Mouse (Mus musculus): ENCODE measurements at regions not wholly inside any gene's neighbourhood (a gene's known extent, or its start where the extent isn't known, plus 50 kb on each side); places are given as distances from the start of the nearest gene placed in this dataset.

DNA sequence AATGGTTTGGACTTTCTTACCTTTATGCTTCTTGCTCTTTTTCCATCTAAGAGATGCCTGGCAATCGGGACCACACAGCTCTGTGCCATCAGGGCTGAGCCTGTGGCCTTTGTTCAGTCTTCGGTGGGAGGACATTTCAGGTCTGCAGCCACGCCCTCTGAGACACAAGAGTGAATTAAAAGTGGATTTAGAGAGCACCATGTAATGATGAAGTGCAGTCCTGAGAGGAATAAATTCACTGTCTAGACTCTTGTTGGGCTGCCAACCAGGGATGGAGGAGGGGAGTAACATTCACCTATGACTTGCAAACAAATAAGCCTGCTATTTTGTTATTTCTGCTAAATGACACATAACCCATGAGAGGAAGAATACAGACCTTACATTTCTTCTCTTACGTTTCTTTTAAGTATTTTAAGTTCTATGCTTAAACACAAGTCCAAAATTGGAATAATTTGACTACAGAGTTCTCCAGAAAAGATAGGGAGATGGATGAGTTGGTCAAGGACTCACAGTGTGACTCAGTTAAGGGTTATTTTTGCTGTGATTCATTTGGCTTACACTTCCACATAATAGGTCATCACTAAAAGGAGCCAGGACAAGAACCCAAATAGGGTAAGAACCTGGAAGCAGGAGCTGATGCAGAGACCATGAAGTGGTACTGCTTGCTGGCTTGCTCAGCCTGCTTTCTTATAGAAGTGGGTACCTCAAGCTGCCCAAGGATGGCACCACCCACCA, 484.3 kb downstream of the Nuf2 start:
- H3K27me3 ChIP-seq (ENCODE audit: control insufficient read depth, insufficient read depth, low read length), result no peaks in the 10 kb centered on the region
- 57% methylated on average over 4 of the region's 4 CpGs for WGBS
- ATAC-seq (ENCODE audit: low FRiP score, low TSS enrichment) (no peak), DNase-seq (no peak)
- H3K4me2 ChIP-seq (ENCODE audit: low read length), result no peak overlapping the region
- no peaks in the 10 kb centered on the region for H3K9me3 ChIP-seq (ENCODE audit: control insufficient read depth, low read length)
- no peak overlapping the region for H3K4me3 ChIP-seq (replicated peaks; ENCODE audit: low read depth, low read length)
- H3K36me3 ChIP-seq (ENCODE audit: control insufficient read depth, insufficient read depth, low read length), result no peaks in the 10 kb centered on the region
- H3K4me1 ChIP-seq (ENCODE audit: control insufficient read depth, insufficient read depth, low read length), result peaks cover 7% of the 10 kb centered on the region; the same call in 1 of the 2 replicates
- H3K9ac ChIP-seq (replicated peaks; ENCODE audit: low read length), result no peak overlapping the region
- no peak overlapping the region for H3K27ac ChIP-seq (replicated peaks; ENCODE audit: low read depth, low read length)

DNA sequence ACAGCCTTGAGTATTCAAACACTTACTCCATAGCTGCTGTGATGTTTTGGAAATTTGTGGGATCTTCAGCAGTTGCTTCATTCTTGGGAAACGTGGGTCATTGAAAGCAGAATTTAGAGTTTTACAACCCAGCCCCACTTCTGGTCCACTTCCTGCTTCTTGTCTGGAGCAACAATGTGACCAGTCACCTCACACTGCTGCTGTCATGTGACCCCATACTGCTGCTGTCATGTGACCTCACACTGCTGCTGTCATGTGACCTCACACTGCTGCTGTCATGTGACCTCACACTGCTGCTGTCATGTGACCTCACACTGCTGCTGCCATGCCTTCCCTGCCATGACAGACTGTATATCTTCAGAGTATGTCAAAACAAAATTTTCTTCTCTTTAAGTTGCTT, 497.7 kb downstream of the Nuf2 start:
- H3K27ac ChIP-seq (replicated peaks; ENCODE audit: low read depth, low read length), result no peak overlapping the region
- H3K9me3 ChIP-seq (ENCODE audit: control insufficient read depth, low read length), result no peaks in the 10 kb centered on the region
- no peak overlapping the region for H3K9ac ChIP-seq (replicated peaks; ENCODE audit: low read length)
- H3K36me3 ChIP-seq (ENCODE audit: control insufficient read depth, insufficient read depth, low read length), result no peaks in the 10 kb centered on the region
- H3K4me2 ChIP-seq (ENCODE audit: low read length), result no peak overlapping the region
- H3K4me1 ChIP-seq (ENCODE audit: control insufficient read depth, insufficient read depth, low read length), result no peaks in the 10 kb centered on the region
- ATAC-seq (ENCODE audit: low FRiP score, low TSS enrichment) (no peak), DNase-seq (no peak)
- WGBS, result 87% methylated on average over 1 of the region's 1 CpGs
- H3K27me3 ChIP-seq (ENCODE audit: control insufficient read depth, insufficient read depth, low read length), result no peaks in the 10 kb centered on the region
- no peak overlapping the region for H3K4me3 ChIP-seq (replicated peaks; ENCODE audit: low read depth, low read length)

DNA sequence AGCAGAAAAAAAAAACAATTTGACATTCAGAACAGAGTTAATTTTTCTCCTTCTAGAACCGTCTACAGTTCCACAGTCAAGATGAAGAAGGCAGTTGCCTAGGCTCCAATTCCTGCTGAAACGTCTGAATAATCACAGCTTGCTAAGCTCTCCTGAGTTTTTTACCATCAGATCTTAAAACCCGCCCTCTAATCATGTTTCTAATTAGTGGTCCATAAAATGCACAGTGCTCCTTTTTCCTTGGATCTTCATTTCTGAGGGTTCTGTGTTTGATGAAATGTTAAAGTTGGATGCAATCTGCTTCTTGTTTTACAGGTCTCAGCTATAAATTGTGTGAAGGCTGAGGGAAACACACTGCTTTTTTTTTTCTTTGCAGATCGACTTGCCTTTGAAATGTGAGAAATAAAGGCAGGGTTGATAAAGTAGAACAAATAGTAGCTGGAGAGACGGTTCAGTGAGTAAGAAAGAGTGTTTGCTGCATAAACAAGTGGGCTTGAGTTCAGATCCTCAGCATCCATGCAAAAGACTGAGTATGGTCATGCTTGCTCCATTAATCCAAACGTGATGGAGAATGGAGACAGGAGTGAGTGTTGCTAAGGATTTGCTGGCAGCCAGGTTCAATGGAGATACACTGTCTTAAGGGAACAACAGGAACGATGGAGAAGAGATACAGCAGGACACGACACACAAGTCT, 499.3 kb downstream of the Nuf2 start:
- Histone ChIP-seq H3K36me3 (ENCODE audit: control insufficient read depth, insufficient read depth, low read length) (no peaks in the 10 kb centered on the region), H3K9me3 (ENCODE audit: control insufficient read depth, low read length) (no peaks in the 10 kb centered on the region), H3K4me2 (ENCODE audit: low read length) (no peak overlapping the region), H3K27ac (replicated peaks; ENCODE audit: low read depth, low read length) (no peak overlapping the region), H3K4me1 (ENCODE audit: control insufficient read depth, insufficient read depth, low read length) (no peaks in the 10 kb centered on the region), H3K4me3 (replicated peaks; ENCODE audit: low read depth, low read length) (no peak overlapping the region), H3K27me3 (ENCODE audit: control insufficient read depth, insufficient read depth, low read length) (no peaks in the 10 kb centered on the region), H3K9ac (replicated peaks; ENCODE audit: low read length) (no peak overlapping the region)
- WGBS, result 62% methylated on average over 8 of the region's 8 CpGs
- ATAC-seq (ENCODE audit: low FRiP score, low TSS enrichment) (no peak), DNase-seq (no peak)

DNA sequence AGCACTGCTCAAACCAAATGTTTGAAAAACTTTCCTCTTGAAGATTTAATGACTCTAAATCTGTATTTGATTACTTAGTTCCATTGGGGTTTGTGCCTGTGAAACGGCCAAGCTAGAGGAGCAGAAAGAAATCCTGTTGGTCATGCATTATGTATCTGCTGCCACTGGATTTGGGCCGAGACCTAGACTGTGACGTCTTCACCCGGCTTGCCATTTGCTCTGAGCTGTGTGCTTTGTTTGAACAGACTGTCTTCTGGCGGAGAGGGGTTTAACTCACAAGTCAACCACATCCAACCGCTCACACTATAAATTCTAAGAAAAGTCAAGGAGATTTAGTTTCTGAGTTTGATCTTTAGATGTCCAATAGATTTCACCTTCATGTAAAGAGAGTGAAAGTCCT, 503.6 kb downstream of the Nuf2 start:
- Histone ChIP-seq H3K4me2 (ENCODE audit: low read length) (no peak overlapping the region), H3K4me3 (replicated peaks; ENCODE audit: low read depth, low read length) (no peak overlapping the region), H3K9me3 (ENCODE audit: control insufficient read depth, low read length) (no peaks in the 10 kb centered on the region), H3K36me3 (ENCODE audit: control insufficient read depth, insufficient read depth, low read length) (no peaks in the 10 kb centered on the region), H3K27ac (replicated peaks; ENCODE audit: low read depth, low read length) (no peak overlapping the region), H3K4me1 (ENCODE audit: control insufficient read depth, insufficient read depth, low read length) (no peaks in the 10 kb centered on the region), H3K9ac (replicated peaks; ENCODE audit: low read length) (no peak overlapping the region), H3K27me3 (ENCODE audit: control insufficient read depth, insufficient read depth, low read length) (no peaks in the 10 kb centered on the region)
- WGBS, result 20% methylated on average over 6 of the region's 6 CpGs
- DNase-seq (peak; percentile 48), ATAC-seq (ENCODE audit: low FRiP score, low TSS enrichment) (no peak)

DNA sequence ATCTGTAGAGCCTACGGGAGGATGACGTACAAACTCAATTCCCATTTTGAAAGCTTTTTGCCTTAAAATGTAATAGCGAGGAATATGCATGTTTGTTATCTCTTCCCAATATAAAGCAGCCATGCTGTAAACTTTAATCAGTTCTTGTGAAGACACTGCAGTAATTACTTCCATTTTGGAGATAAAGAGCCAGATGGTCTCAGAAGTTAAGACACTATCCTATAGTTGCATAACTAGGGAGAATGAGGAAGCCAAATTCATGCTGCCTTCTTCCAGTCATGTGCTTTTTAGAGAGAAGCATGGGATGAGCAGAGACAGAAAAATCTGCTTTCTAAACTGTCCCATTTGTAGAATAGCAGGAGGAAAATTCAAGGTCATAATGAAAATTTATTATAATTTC, 504.0 kb downstream of the Nuf2 start:
- Histone ChIP-seq H3K27ac (replicated peaks; ENCODE audit: low read depth, low read length) (no peak overlapping the region), H3K4me3 (replicated peaks; ENCODE audit: low read depth, low read length) (no peak overlapping the region), H3K4me1 (ENCODE audit: control insufficient read depth, insufficient read depth, low read length) (no peaks in the 10 kb centered on the region), H3K9me3 (ENCODE audit: control insufficient read depth, low read length) (no peaks in the 10 kb centered on the region), H3K36me3 (ENCODE audit: control insufficient read depth, insufficient read depth, low read length) (no peaks in the 10 kb centered on the region), H3K4me2 (ENCODE audit: low read length) (no peak overlapping the region), H3K27me3 (ENCODE audit: control insufficient read depth, insufficient read depth, low read length) (no peaks in the 10 kb centered on the region), H3K9ac (replicated peaks; ENCODE audit: low read length) (no peak overlapping the region)
- WGBS, result 94% methylated on average over 3 of the region's 3 CpGs
- no peak for ATAC-seq (ENCODE audit: low FRiP score, low TSS enrichment)
- DNase-seq, result no peak

DNA sequence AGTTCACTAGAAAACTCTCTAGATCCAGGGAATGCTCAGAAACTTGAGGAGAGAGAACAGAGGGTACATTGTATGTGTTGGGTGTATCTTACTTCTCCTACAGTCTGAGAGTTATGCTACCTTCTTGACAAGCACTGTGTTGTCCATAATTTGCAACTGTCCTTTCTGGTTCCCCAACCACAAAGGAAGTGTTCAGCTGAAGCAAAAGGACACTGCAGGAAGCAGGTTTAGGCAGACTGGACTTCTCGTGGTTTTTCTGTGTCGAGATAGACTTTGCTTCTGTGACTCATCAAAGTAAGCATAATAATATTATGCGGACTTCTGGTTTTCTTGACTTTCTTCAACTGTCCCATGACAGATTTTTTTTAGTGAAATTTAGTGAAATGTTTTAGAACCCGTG, 506.7 kb downstream of the Nuf2 start:
- H3K4me3 ChIP-seq (replicated peaks; ENCODE audit: low read depth, low read length), result no peak overlapping the region
- H3K27ac ChIP-seq (replicated peaks; ENCODE audit: low read depth, low read length), result no peak overlapping the region
- H3K9ac ChIP-seq (replicated peaks; ENCODE audit: low read length), result no peak overlapping the region
- ATAC-seq (ENCODE audit: low FRiP score, low TSS enrichment) (no peak), DNase-seq (no peak)
- H3K36me3 ChIP-seq (ENCODE audit: control insufficient read depth, insufficient read depth, low read length), result no peaks in the 10 kb centered on the region
- 93% methylated on average over 4 of the region's 4 CpGs for WGBS
- no peaks in the 10 kb centered on the region for H3K27me3 ChIP-seq (ENCODE audit: control insufficient read depth, insufficient read depth, low read length)
- no peak overlapping the region for H3K4me2 ChIP-seq (ENCODE audit: low read length)
- H3K4me1 ChIP-seq (ENCODE audit: control insufficient read depth, insufficient read depth, low read length), result no peaks in the 10 kb centered on the region
- H3K9me3 ChIP-seq (ENCODE audit: control insufficient read depth, low read length), result no peaks in the 10 kb centered on the region

DNA sequence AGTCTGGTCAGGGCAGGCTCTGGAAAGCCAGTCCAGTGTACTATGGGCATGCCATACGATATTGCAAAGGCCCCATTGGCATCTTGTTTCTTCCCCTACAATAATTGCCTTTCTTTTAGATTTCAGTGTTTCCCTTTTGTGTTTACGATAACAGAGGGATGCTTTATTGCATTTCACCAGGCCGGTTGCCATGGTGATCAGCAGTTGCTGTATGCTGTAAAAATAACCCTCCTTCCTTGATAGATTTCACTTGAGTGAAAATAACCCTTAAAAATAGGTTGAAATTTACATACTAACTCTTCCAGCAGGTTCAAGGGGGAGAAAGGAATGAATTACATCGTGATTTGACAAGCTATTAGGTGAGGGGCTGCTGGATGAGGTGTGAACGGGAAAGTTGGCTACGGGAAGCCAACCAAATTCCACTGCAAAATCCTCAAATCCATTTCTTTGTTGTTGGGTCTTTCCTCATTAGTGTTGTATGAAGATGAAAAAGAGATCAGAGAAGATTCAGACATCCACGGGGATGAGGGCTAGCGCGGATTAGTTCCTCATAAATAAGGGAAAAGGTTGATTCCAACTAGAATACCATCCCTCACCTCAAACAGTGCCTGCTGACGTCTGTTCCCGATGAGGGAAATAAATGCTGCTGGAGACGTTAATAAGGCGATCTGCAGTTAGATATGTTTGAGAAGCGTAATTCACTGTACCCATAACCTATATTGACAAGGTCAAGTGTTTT, 539.6 kb downstream of the Nuf2 start:
- DNase-seq (peak; percentile 86), ATAC-seq (ENCODE audit: low FRiP score, low TSS enrichment) (no peak)
- peak overlapping the region; percentile 79 for H3K27ac ChIP-seq (replicated peaks; ENCODE audit: low read depth, low read length)
- H3K9me3 ChIP-seq (ENCODE audit: control insufficient read depth, low read length), result no peaks in the 10 kb centered on the region
- H3K36me3 ChIP-seq (ENCODE audit: control insufficient read depth, insufficient read depth, low read length), result no peaks in the 10 kb centered on the region
- no peak overlapping the region for H3K9ac ChIP-seq (replicated peaks; ENCODE audit: low read length)
- H3K27me3 ChIP-seq (ENCODE audit: control insufficient read depth, insufficient read depth, low read length), result no peaks in the 10 kb centered on the region
- no peak overlapping the region for H3K4me3 ChIP-seq (replicated peaks; ENCODE audit: low read depth, low read length)
- peaks cover 6% of the 10 kb centered on the region for H3K4me1 ChIP-seq (ENCODE audit: control insufficient read depth, insufficient read depth, low read length)
- no peak overlapping the region for H3K4me2 ChIP-seq (ENCODE audit: low read length)
- WGBS, result 48% methylated on average over 14 of the region's 14 CpGs

DNA sequence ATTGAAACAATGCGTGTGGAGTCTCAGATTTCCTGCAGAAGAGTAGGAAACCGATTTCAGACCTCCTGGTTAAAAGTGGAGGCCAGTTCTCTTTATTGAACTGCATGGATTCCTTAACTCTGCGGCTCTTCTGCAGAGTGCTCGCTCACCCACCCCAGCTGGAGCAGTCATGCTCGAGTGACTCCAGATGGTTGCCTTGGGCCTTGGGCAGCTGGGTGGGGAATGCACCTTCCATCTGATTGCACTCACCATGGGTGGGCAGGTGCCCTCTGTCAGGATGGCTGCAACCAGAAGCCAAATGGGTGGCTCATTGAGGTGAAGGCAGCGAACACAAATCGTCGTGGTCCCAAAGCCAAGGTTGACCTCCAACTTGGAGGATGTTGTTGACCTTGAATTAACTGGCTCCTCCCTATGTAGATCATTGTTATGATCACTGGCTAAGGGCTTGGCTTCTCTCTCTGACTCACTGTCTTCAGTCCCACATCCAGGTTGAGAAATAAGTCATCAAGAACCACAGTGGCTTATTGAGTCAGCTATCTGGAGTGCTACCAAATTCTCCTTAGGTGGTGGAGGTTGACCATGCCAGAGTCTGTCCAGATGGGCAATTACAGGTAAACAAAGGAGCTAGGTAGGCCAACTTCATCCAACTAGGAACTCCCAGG, 543.1 kb upstream of the Pbx1 start:
- no peak for ATAC-seq (ENCODE audit: low FRiP score, low TSS enrichment)
- no peak overlapping the region for H3K4me2 ChIP-seq (ENCODE audit: low read length)
- no peak overlapping the region for H3K9ac ChIP-seq (replicated peaks; ENCODE audit: low read length)
- no peak overlapping the region for H3K4me3 ChIP-seq (replicated peaks; ENCODE audit: low read depth, low read length)
- 83% methylated on average over 8 of the region's 8 CpGs for WGBS
- H3K36me3 ChIP-seq (ENCODE audit: control insufficient read depth, insufficient read depth, low read length), result no peaks in the 10 kb centered on the region
- no peaks in the 10 kb centered on the region for H3K9me3 ChIP-seq (ENCODE audit: control insufficient read depth, low read length)
- no peak overlapping the region for H3K27ac ChIP-seq (replicated peaks; ENCODE audit: low read depth, low read length)
- H3K4me1 ChIP-seq (ENCODE audit: control insufficient read depth, insufficient read depth, low read length), result no peaks in the 10 kb centered on the region
- H3K27me3 ChIP-seq (ENCODE audit: control insufficient read depth, insufficient read depth, low read length), result no peaks in the 10 kb centered on the region
- DNase-seq, result no peak
